Mouse (Mus musculus) small intestine, adult 2 months (tissue): ENCODE measurements around the gene Rho. TPM values are rescaled to one million over a fixed set of nuclear protein-coding genes. Genes with fewer than 3 reads are reported as not detected.
A peak's percentile ranks its signal among the peaks of the same experiment; 100 is the strongest.

Experiments
- H3K27ac ChIP-seq: fragments of 200-500 bp; 2 replicates; pipeline ENCODE4 v1.5.1; 2012; ENCODE audit warnings: low read depth, low read length, control low read depth, inconsistent platforms; ENCODE audit not compliant: insufficient read depth
- H3K27me3 ChIP-seq: fragments of 200-500 bp; 2 replicates; pipeline ENCODE4 v1.6.1; 2012; ENCODE audit warnings: mild to moderate bottlenecking, moderate library complexity, low read length, inconsistent platforms; ENCODE audit not compliant: control insufficient read depth, insufficient read depth
- H3K36me3 ChIP-seq: fragments of 200-500 bp; 2 replicates; pipeline ENCODE4 v1.6.1; 2012; ENCODE audit warnings: mild to moderate bottlenecking, low read length, control low read depth, inconsistent platforms; ENCODE audit not compliant: control insufficient read depth, insufficient read depth
- H3K4me1 ChIP-seq: fragments of 200-500 bp; 2 replicates; pipeline ENCODE4 v1.6.1; 2012; ENCODE audit warnings: low read length, inconsistent platforms, mixed read lengths; ENCODE audit not compliant: control insufficient read depth, insufficient read depth, insufficient read length
- H3K4me3 ChIP-seq: fragments of 200-500 bp; 2 replicates; pipeline ENCODE4 v1.5.1; 2012; ENCODE audit warnings: low read depth, mild to moderate bottlenecking, control low read depth, inconsistent platforms, low read length, moderate library complexity
- CTCF ChIP-seq: fragments of 200-500 bp; IDR thresholded peaks from 2 replicates; pipeline ENCODE4 v1.5.1; 2012; ENCODE audit warnings: low read depth, mild to moderate bottlenecking, control low read depth, inconsistent platforms, low read length, moderate library complexity, mixed read lengths; ENCODE audit not compliant: insufficient replicate concordance, insufficient read length; ENCODE audit errors: extremely low read depth
- POLR2A ChIP-seq: fragments of 200-500 bp; IDR thresholded peaks from 2 replicates; pipeline ENCODE4 v1.6.1; 2012; ENCODE audit warnings: low read depth, mild to moderate bottlenecking, control low read depth, inconsistent platforms, low read length, moderate library complexity
- WGBS: fragments of 180-500 bp; shearing (Covaris S2); methylation state at CpG from one replicate; pipeline ENCODE4 v1.1.7; 2018; 5-methylcytosine and 5-hydroxymethylcytosine counted together
- polyA plus RNA-seq: library from polyadenylated mRNA; depleted of rRNA; stranded (reverse); fragments of >200 nt; gene quantifications from 2 replicates; pipeline ENCODE4 v1.2.3, GENCODE M21; 2012; rRNA removed

The Rho gene
- polyA plus RNA-seq: 0.27 and 0.35 TPM in 2 replicates

DNA sequence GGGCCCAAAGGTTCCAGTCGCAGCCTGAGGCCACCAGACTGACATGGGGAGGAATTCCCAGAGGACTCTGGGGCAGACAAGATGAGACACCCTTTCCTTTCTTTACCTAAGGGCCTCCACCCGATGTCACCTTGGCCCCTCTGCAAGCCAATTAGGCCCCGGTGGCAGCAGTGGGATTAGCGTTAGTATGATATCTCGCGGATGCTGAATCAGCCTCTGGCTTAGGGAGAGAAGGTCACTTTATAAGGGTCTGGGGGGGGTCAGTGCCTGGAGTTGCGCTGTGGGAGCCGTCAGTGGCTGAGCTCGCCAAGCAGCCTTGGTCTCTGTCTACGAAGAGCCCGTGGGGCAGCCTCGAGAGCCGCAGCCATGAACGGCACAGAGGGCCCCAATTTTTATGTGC, at the start of gene Rho:
Gene Rho (plus strand): TSS at position 110 of the 400 bp plus-strand sequence.
- TF ChIP-seq CTCF (no peak), POLR2A (no peak)
- no peaks in the 10 kb centered on the region for H3K27me3 ChIP-seq
- H3K36me3 ChIP-seq: no peaks in the 10 kb centered on the region
- no peak within 1 kb of the TSS for H3K27ac ChIP-seq
- no peak within 1 kb of the TSS for H3K4me3 ChIP-seq
- no peaks in the 10 kb centered on the region for H3K4me1 ChIP-seq
- 68% methylated on average over 14 of the region's 14 CpGs for WGBS

DNA sequence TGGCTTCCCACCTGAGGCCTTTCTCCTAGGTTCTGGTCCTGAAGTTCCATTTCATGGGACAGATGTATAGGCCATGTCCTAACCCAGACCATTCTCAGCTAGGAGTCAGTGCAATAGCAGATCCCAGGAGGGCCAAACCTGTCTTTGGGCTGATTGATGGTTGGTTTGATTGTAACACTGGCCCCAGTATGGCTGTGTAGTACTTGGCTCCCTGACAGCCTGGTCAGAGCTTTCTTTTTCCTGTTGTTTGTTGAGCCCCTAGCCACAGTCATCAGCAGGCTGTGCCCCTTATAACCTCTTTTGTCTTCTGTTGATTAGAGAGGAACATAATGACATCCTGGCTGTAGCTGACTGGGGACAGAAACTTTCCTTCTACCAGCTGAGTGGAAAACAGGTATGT, 47.5 kb upstream of the Rho start:
- no peak for TF ChIP-seq POLR2A
- no peak for TF ChIP-seq CTCF
- H3K4me3 ChIP-seq: no peak overlapping the region
- no peaks in the 10 kb centered on the region for H3K4me1 ChIP-seq
- H3K36me3 ChIP-seq: no peaks in the 10 kb centered on the region
- no peak overlapping the region for H3K27ac ChIP-seq
- H3K27me3 ChIP-seq: no peaks in the 10 kb centered on the region

DNA sequence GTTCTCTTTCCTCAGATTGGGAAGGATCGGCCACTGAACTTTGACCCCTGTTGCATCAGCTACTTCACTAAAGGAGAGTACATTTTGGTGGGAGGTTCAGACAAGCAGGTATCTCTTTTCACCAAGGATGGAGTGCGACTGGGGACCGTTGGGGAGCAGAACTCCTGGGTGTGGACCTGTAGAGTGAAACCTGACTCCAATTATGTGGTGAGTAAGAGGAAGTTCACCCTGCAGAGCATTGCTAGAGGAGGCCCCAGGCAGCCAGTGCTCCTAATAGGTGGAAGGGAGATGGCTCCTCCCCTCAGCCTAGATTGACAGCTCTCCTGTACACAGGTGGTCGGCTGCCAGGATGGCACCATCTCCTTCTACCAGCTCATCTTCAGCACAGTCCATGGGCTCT, 44.7 kb upstream of the Rho start:
- Histone ChIP-seq H3K27me3 (no peaks in the 10 kb centered on the region), H3K4me1 (0 out of 2 replicates have a peak, but pooled peaks cover 5% of the 10 kb centered on the region), H3K36me3 (no peaks in the 10 kb centered on the region), H3K4me3 (no peak overlapping the region), H3K27ac (no peak overlapping the region)
- WGBS: 31% methylated on average over 4 of the region's 4 CpGs
- TF ChIP-seq POLR2A (no peak), CTCF (no peak)

DNA sequence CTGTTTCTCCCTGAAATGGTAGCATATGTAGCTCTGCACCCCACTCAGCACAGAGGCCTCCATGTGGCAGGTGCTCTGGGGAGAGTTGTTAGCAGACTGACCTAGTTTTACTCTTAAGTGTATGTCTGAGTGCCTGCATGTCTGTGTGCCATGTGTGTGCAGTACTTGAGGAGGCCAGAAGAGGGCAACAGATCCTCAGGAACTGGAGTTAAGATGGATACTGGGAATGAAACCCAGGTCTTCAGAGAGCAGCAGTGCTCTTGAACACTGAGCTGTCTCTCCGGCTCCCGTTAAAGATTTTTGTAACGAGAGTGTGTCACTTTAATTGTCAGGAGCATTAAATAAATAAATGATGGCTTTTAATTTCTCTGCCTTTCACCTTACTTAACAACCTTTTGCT, 43.3 kb upstream of the Rho start:
- Histone ChIP-seq H3K36me3 (no peaks in the 10 kb centered on the region), H3K4me1 (peaks cover 7% of the 10 kb centered on the region; the same call in 1 of the 2 replicates), H3K27me3 (no peaks in the 10 kb centered on the region), H3K27ac (no peak overlapping the region), H3K4me3 (no peak overlapping the region)
- 98% methylated on average over 3 of the region's 3 CpGs for WGBS
- TF ChIP-seq CTCF (peak; percentile 25; the same call in 1 of the 2 replicates), POLR2A (no peak)

DNA sequence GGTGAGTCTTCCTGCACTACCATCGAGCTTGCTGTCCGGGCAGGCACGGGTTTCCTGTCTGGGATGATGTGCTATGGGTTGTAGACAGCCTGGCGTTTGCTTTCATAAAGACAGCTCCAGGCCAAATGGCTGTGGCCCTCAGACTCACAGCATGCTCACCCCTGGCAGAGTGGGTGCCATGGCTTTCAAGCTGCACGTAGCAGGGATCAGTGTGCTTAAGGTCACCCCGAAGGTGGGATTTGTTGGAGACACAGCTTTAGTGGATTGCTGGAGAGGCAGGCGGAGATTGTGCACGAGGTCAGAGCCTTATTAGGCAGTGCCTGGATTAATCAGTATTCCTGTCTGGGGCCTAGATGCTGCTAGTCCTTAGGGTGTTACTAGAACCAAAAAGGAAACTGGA, 40.9 kb upstream of the Rho start:
- Histone ChIP-seq H3K36me3 (no peaks in the 10 kb centered on the region), H3K27ac (no peak overlapping the region), H3K27me3 (no peaks in the 10 kb centered on the region), H3K4me1 (peaks cover 7% of the 10 kb centered on the region; the same call in 1 of the 2 replicates), H3K4me3 (no peak overlapping the region)
- TF ChIP-seq CTCF: no peak
- no peak for TF ChIP-seq POLR2A
- WGBS: 88% methylated on average over 8 of the region's 8 CpGs

DNA sequence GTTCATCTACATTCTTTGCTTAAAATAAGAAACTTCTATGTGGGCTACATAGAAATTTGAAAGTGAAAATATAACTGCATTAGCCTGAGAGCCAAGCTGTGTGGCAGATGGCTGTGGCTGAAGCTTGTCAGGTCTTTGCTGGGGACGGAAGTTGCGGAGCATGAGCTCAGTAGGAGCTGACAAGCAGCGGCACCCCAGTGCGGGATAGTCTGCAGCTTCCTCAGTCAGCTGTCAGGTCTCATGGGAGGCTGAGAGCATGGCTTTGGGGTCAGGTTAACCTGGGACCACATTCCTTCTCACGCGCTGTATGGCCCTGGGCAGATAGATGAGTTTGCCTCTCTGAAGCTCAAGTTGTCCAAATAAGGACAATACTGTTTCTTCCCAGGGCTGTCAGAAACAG, 40.5 kb upstream of the Rho start:
- H3K4me3 ChIP-seq: no peak overlapping the region
- WGBS: 83% methylated on average over 6 of the region's 6 CpGs
- 0 out of 2 replicates have a peak overlapping the region, but pooled peaks have one; percentile 47 for H3K27ac ChIP-seq
- no peaks in the 10 kb centered on the region for H3K36me3 ChIP-seq
- H3K4me1 ChIP-seq: peaks cover 7% of the 10 kb centered on the region; the same call in 1 of the 2 replicates
- no peaks in the 10 kb centered on the region for H3K27me3 ChIP-seq
- TF ChIP-seq POLR2A (no peak), CTCF (no peak)

DNA sequence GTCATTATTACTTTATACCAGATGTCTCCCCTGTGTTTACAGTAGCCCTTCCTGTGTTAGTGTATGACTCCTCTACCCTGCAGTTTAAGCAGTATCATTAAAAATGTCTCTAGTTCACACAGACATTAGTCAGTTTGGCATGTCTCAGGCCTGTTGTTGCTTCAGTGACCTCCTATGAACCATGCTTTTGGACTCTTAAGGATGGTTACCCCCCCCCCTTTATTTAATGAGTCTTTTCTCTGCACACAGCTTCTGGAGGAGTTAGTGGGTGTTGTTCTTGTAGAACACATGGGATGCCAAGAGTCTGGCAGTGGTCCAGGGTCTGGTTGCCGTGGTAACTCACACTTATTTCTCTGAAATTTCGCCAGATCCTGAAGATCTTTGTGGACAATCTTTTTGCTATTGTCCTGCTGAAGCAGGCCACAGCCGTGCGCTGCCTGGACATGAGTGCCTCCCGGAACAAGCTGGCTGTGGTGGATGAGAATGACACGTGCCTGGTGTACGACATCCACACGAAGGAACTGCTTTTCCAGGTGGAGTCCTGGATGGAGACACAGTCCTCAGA, 40.0 kb upstream of the Rho start:
- 73% methylated on average over 8 of the region's 8 CpGs for WGBS
- Histone ChIP-seq H3K4me1 (peaks cover 7% of the 10 kb centered on the region; the same call in 1 of the 2 replicates), H3K36me3 (no peaks in the 10 kb centered on the region), H3K27ac (peak overlapping the region; percentile 47), H3K4me3 (no peak overlapping the region), H3K27me3 (no peaks in the 10 kb centered on the region)
- TF ChIP-seq POLR2A: no peak
- no peak for TF ChIP-seq CTCF
